ENCODE assay signal across 20 mouse cellular contexts in the genomic region with DNA sequence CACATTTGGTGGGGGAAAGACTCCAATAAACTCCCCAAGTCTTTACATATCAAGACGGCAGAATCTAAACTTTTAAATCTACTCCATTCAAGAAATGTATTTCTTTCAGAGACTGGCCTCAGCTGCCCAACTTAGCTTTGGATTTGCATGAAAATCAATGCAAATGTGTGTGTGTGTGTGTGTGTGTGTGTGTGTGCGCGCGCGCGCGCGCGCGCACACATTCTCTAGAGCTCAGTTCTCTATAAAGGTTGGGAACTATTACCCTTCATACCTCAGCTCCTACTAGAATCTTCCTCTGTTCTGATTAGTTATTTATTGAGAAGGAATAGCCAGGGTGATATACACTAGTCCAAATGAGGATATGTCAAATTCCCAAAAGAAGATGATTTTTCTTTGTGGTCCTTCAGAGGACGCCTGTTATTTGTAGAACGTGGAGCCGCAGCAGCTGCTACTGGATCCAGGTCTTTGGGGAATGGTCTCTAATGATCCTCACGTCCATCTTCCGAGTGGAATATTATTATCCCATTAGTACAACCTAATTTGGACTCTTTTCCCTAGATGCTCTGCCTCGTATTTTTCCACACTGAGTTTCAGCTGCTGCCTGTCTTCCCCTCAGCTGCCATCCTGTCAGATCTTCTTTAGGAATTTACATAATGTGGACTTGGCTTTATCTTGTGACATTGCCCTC.
A peak's percentile ranks its signal among the peaks of the same experiment; 100 is the strongest.
DNase-seq lines count a peak whose midpoint lies in the region; ATAC-seq lines count a peak whose summit lies in the region.
"Had no signal": no experiment of that assay in that cellular context is flagged by ENCODE, and none has a peak within 500 bp of the region (broad histone marks: within the 10 kb centered on the region; RNA-seq: fewer than 3 reads in every experiment).

No protein-coding gene starts in this region.

- no peak overlapping the region for H3K27ac ChIP-seq in embryonic facial prominence, embryonic 14.5 days (replicated peaks; ENCODE audit: low read depth, low read length)
- H3K27ac ChIP-seq in embryonic facial prominence, embryonic 10.5 days (replicated peaks): no peak overlapping the region
- H3K27ac ChIP-seq in neural tube, embryonic 12.5 days: no peak overlapping the region
- peak overlapping the region; percentile 53 for H3K27ac ChIP-seq in midbrain, embryonic 14.5 days (replicated peaks; ENCODE audit: low read depth, low read length)
- H3K27ac ChIP-seq: embryonic facial prominence, embryonic 13.5 days; kidney, embryonic 15.5 days; limb, embryonic 10.5 days; stomach, embryonic 15.5 days had no signal

- no peak overlapping the region for H3K4me2 ChIP-seq in embryonic facial prominence, embryonic 14.5 days (ENCODE audit: low read depth, low read length)
- H3K4me2 ChIP-seq in neural tube, embryonic 12.5 days (replicated peaks): no peak overlapping the region
- no peak overlapping the region for H3K4me2 ChIP-seq in midbrain, embryonic 14.5 days (ENCODE audit: low read length)
- H3K4me2 ChIP-seq: embryonic facial prominence, embryonic 13.5 days; heart, embryonic 12.5 days; kidney, embryonic 15.5 days; liver, embryonic 11.5 days; stomach, embryonic 15.5 days had no signal

- H3K4me1 ChIP-seq in embryonic facial prominence, embryonic 14.5 days (ENCODE audit: control insufficient read depth, insufficient read depth, low read length): peaks cover 4% of the 10 kb centered on the region; the same call in 1 of the 2 replicates
- H3K4me1 ChIP-seq in embryonic facial prominence, embryonic 10.5 days: peaks cover 25% of the 10 kb centered on the region
- H3K4me1 ChIP-seq in neural tube, embryonic 12.5 days: peaks cover 35% of the 10 kb centered on the region
- H3K4me1 ChIP-seq in midbrain, embryonic 14.5 days (ENCODE audit: control insufficient read depth, insufficient read depth, low read length): peaks cover 34% of the 10 kb centered on the region

- H3K27me3 ChIP-seq in embryonic facial prominence, embryonic 14.5 days (replicated peaks; ENCODE audit: control insufficient read depth, insufficient read depth, low read length): no peaks in the 10 kb centered on the region
- no peaks in the 10 kb centered on the region for H3K27me3 ChIP-seq in embryonic facial prominence, embryonic 10.5 days (replicated peaks; ENCODE audit: low read depth, poor library complexity, severe bottlenecking)
- no peaks in the 10 kb centered on the region for H3K27me3 ChIP-seq in neural tube, embryonic 12.5 days (replicated peaks)
- H3K27me3 ChIP-seq in midbrain, embryonic 14.5 days (ENCODE audit: control insufficient read depth, insufficient read depth, low read length): no peaks in the 10 kb centered on the region
- H3K27me3 ChIP-seq: embryonic facial prominence, embryonic 13.5 days; heart, embryonic 12.5 days; kidney, embryonic 15.5 days; stomach, embryonic 15.5 days had no signal

- no peak for DNase-seq in embryonic facial prominence, embryonic 14.5 days (ENCODE audit: low spot score)
- no peak for DNase-seq in embryonic facial prominence, embryonic 10.5 days (ENCODE audit: low spot score)
- no peak for DNase-seq in neural tube, embryonic 10.5 days (ENCODE audit: extremely low spot score, low spot score)
- DNase-seq in midbrain, embryonic 14.5 days: peak; percentile 70
- DNase-seq in adrenal gland, adult 2 months: no peak
- no peak for DNase-seq in kidney, adult 11 months
- DNase-seq in left cerebral cortex, adult 9 months (ENCODE audit: low spot score in 2 of 2): no peak
- DNase-seq: adrenal gland, adult 8-10 months; cerebellum, adult 9-10 months; gastrocnemius, postnatal 36 days; spleen, adult 18-20 months had no signal

- peak; percentile 20 for ATAC-seq in embryonic facial prominence, embryonic 14.5 days (ENCODE audit: low read depth)
- peak; percentile 39; the same call in 1 of the 2 replicates for ATAC-seq in neural tube, embryonic 12.5 days (ENCODE audit: low FRiP score, low read depth)
- ATAC-seq in midbrain, embryonic 14.5 days (ENCODE audit: low FRiP score, low TSS enrichment): peak; percentile 39; the same call in 1 of the 2 replicates
- ATAC-seq: lung, postnatal 0 days had no signal

- 86% methylated on average over 16 of the region's 16 CpGs for WGBS in embryonic facial prominence, embryonic 14.5 days
- WGBS in embryonic facial prominence, embryonic 10.5 days: 89% methylated on average over 16 of the region's 16 CpGs
- 69% methylated on average over 16 of the region's 16 CpGs for WGBS in neural tube, embryonic 12.5 days
- 32% methylated on average over 16 of the region's 16 CpGs for WGBS in midbrain, embryonic 14.5 days

- no peaks in the 10 kb centered on the region for H3K9me3 ChIP-seq in embryonic facial prominence, embryonic 14.5 days (ENCODE audit: control insufficient read depth, low read length)
- no peaks in the 10 kb centered on the region for H3K9me3 ChIP-seq in embryonic facial prominence, embryonic 10.5 days
- H3K9me3 ChIP-seq in neural tube, embryonic 12.5 days: no peaks in the 10 kb centered on the region
- no peaks in the 10 kb centered on the region for H3K9me3 ChIP-seq in midbrain, embryonic 14.5 days (ENCODE audit: control insufficient read depth, low read length)
- H3K9me3 ChIP-seq: embryonic facial prominence, embryonic 13.5 days; heart, embryonic 12.5 days; kidney, embryonic 15.5 days; limb, embryonic 10.5 days; stomach, embryonic 15.5 days had no signal

- H3K36me3 ChIP-seq in embryonic facial prominence, embryonic 14.5 days (ENCODE audit: control insufficient read depth, insufficient read depth, low read length): no peaks in the 10 kb centered on the region
- no peaks in the 10 kb centered on the region for H3K36me3 ChIP-seq in embryonic facial prominence, embryonic 10.5 days (replicated peaks)
- no peaks in the 10 kb centered on the region for H3K36me3 ChIP-seq in neural tube, embryonic 12.5 days
- H3K36me3 ChIP-seq in midbrain, embryonic 14.5 days (ENCODE audit: control insufficient read depth, insufficient read depth, low read length): no peaks in the 10 kb centered on the region
- H3K36me3 ChIP-seq: embryonic facial prominence, embryonic 13.5 days; heart, embryonic 12.5 days; kidney, embryonic 15.5 days; limb, embryonic 10.5 days; stomach, embryonic 15.5 days had no signal

- H3K4me3 ChIP-seq in embryonic facial prominence, embryonic 14.5 days (ENCODE audit: low read depth, low read length): no peak overlapping the region
- no peak overlapping the region for H3K4me3 ChIP-seq in embryonic facial prominence, embryonic 10.5 days
- H3K4me3 ChIP-seq in neural tube, embryonic 12.5 days: no peak overlapping the region
- H3K4me3 ChIP-seq in midbrain, embryonic 14.5 days (replicated peaks; ENCODE audit: low read depth, low read length): no peak overlapping the region
- H3K4me3 ChIP-seq: embryonic facial prominence, embryonic 13.5 days; heart, embryonic 12.5 days; kidney, embryonic 15.5 days; limb, embryonic 10.5 days; myocyte; stomach, embryonic 15.5 days had no signal

- H3K9ac ChIP-seq in embryonic facial prominence, embryonic 14.5 days (ENCODE audit: low read depth, low read length): no peak overlapping the region
- H3K9ac ChIP-seq in neural tube, embryonic 12.5 days: no peak overlapping the region
- no peak overlapping the region for H3K9ac ChIP-seq in midbrain, embryonic 14.5 days (replicated peaks; ENCODE audit: low read length)
- H3K9ac ChIP-seq: embryonic facial prominence, embryonic 13.5 days; heart, embryonic 12.5 days; kidney, embryonic 15.5 days; stomach, embryonic 15.5 days had no signal
